Mouse (Mus musculus): ENCODE data around the gene 4930404H24Rik.

DNA sequence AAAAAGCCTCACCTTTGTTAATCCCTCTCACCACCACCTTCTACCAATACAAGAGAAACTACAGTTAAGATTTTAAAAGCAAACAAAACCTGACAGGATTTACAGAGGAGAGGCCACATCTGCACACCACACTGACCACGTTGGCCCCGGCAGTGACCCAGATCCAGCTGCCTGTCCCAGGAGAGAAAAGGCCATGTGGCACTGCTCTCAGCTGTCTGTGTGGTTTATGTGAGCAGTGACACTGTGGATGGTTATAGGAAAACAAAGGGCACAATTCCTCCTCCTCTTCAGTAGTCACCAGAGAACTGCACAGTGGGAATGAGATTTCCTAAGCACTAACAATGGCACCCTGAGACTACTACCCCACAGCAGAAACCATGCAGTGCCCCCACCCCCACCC, 23.3 kb upstream of the 4930404H24Rik start:
- TF ChIP-seq HCFC1 (IDR thresholded peaks at IDR 0.05; ENCODE audit: borderline replicate concordance, insufficient read depth, low read length) (no peak), ZC3H11A (IDR thresholded peaks at IDR 0.05; ENCODE audit: borderline replicate concordance, low read depth, low read length) (no peak), MAFK (IDR thresholded peaks at IDR 0.05; ENCODE audit: insufficient read depth, low read depth, low read length) (no peak), ZNF384 (IDR thresholded peaks at IDR 0.05; ENCODE audit: low read depth, low read length) (no peak), CHD2 (IDR thresholded peaks at IDR 0.05; ENCODE audit: low read depth, low read length) (no peak)
